Mouse (Mus musculus): ENCODE results near the gene Bcl11b. TPM values are rescaled to one million over a fixed set of nuclear protein-coding genes. Genes with fewer than 3 reads are reported as not detected.
A peak's percentile ranks its signal among the peaks of the same experiment; 100 is the strongest.

Bcl11b gene
- polyA plus RNA-seq, 1 experiment from 2014 or later, result 2.6 TPM

DNA sequence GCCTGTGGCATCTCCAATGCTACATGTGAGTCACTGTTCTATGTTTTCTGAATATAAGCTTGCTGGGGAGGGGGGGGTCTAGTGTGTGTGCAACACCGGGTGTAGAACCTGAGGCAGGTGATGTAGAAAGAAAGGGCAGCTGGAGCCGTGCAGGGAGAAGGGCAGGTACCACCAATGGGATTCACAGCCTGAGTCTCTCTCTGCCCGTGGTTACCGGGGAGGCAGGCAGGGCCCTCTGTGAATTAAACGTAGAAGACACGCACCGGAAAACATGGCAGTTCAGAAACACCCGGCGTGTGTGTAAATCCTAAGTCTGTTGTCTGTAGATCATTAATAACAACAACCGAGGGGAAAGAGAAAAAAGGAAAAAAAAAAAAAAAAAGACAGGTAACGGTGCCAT lies 12.2 kb downstream of the Bcl11b start:
- Histone ChIP-seq H3K27me3 (ENCODE audit: control insufficient read depth, insufficient read depth, low read length) (no peaks in the 10 kb centered on the region), H3K4me2 (ENCODE audit: low read depth, low read length) (no peak overlapping the region), H3K27ac (ENCODE audit: low read length) (no peak overlapping the region), H3K4me3 (replicated peaks; ENCODE audit: low read length) (no peak overlapping the region), H3K9ac (ENCODE audit: low read length) (no peak overlapping the region), H3K4me1 (ENCODE audit: control insufficient read depth, insufficient read depth, low read length) (0 out of 2 replicates have a peak, but pooled peaks cover 3% of the 10 kb centered on the region), H3K36me3 (ENCODE audit: control insufficient read depth, insufficient read depth, low read length) (no peaks in the 10 kb centered on the region), H3K9me3 (replicated peaks; ENCODE audit: control insufficient read depth, low read length) (no peaks in the 10 kb centered on the region)
- 66% methylated on average over 11 of the region's 11 CpGs for WGBS
- no peak for ATAC-seq (ENCODE audit: insufficient read depth, low FRiP score)

DNA sequence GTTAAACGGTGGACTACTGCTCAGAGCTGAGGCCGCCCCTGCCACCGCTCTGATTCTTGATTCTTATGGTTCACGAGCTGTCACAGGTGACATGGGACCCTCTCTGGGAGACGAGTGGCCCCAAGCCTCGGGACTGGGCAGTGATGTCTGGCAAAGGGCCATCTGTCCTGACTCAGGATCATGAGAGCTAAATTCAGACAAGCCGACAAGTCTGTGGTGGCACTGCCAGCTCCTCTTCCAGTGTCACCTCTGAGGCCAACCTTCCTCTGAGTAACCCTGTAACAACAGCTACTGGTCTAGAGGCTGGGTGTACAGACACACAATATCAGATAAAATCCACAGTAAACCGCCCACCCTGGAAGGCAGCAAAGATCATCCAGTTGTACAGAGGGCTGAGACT lies 20.2 kb downstream of the Bcl11b start:
- H3K36me3 ChIP-seq (ENCODE audit: control insufficient read depth, insufficient read depth, low read length), result no peaks in the 10 kb centered on the region
- H3K9ac ChIP-seq (ENCODE audit: low read length), result no peak overlapping the region
- H3K27me3 ChIP-seq (ENCODE audit: control insufficient read depth, insufficient read depth, low read length), result no peaks in the 10 kb centered on the region
- no peak for ATAC-seq (ENCODE audit: insufficient read depth, low FRiP score)
- H3K27ac ChIP-seq (ENCODE audit: low read length), result no peak overlapping the region
- peaks cover 16% of the 10 kb centered on the region for H3K4me1 ChIP-seq (ENCODE audit: control insufficient read depth, insufficient read depth, low read length)
- H3K9me3 ChIP-seq (replicated peaks; ENCODE audit: control insufficient read depth, low read length), result no peaks in the 10 kb centered on the region
- no peak overlapping the region for H3K4me2 ChIP-seq (ENCODE audit: low read depth, low read length)
- H3K4me3 ChIP-seq (replicated peaks; ENCODE audit: low read length), result no peak overlapping the region
- 77% methylated on average over 8 of the region's 8 CpGs for WGBS

DNA sequence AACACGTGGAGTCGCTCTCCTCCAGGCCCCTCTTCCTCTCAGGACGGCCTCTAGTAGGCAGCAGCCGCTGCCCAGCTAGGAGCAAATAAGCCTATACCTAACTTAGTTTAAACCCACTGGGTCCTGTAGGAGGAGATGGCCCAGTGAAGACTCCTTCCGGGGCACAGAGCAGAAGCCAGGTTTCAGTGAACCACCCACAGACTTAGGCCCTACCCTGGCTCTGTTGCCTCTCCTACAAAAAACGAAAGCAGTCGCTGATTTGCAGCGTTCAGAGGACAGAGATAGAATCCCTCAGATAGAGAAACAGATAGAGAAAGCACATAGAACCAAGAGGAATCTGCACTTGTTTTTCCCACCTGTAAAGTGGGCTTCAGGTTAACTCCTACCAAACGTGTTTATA lies 21.1 kb downstream of the Bcl11b start:
- 75% methylated on average over 9 of the region's 9 CpGs for WGBS
- Histone ChIP-seq H3K4me1 (ENCODE audit: control insufficient read depth, insufficient read depth, low read length) (peaks cover 24% of the 10 kb centered on the region), H3K4me2 (ENCODE audit: low read depth, low read length) (no peak overlapping the region), H3K36me3 (ENCODE audit: control insufficient read depth, insufficient read depth, low read length) (no peaks in the 10 kb centered on the region), H3K27ac (ENCODE audit: low read length) (no peak overlapping the region), H3K9ac (ENCODE audit: low read length) (no peak overlapping the region), H3K4me3 (replicated peaks; ENCODE audit: low read length) (no peak overlapping the region), H3K27me3 (ENCODE audit: control insufficient read depth, insufficient read depth, low read length) (no peaks in the 10 kb centered on the region), H3K9me3 (replicated peaks; ENCODE audit: control insufficient read depth, low read length) (no peaks in the 10 kb centered on the region)
- ATAC-seq (ENCODE audit: insufficient read depth, low FRiP score), result no peak

DNA sequence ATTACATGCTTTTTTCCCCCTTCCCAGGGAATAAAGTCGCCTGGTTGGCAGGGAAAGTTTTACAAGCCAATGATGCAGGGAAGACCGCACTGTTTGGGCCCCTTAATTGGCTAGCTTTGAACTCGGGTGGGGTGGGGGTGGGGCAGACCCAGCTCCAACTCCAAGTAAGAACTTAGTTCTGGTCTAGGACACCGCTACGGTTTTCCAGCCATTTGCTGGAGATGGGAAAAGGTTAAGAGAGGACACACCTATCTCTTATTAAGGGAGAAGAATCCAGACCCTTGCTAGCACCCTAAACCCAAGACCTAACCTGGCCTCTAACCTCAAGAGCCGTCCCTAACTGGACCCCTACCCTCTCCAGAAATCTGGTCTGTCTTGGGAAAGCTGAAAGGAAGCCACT lies 22.2 kb downstream of the Bcl11b start:
- Histone ChIP-seq H3K4me1 (ENCODE audit: control insufficient read depth, insufficient read depth, low read length) (peaks cover 32% of the 10 kb centered on the region), H3K27ac (ENCODE audit: low read length) (no peak overlapping the region), H3K4me3 (replicated peaks; ENCODE audit: low read length) (no peak overlapping the region), H3K9me3 (replicated peaks; ENCODE audit: control insufficient read depth, low read length) (no peaks in the 10 kb centered on the region), H3K27me3 (ENCODE audit: control insufficient read depth, insufficient read depth, low read length) (no peaks in the 10 kb centered on the region), H3K36me3 (ENCODE audit: control insufficient read depth, insufficient read depth, low read length) (no peaks in the 10 kb centered on the region), H3K4me2 (ENCODE audit: low read depth, low read length) (peak overlapping the region; percentile 96), H3K9ac (ENCODE audit: low read length) (no peak overlapping the region)
- no peak for ATAC-seq (ENCODE audit: insufficient read depth, low FRiP score)
- 64% methylated on average over 6 of the region's 6 CpGs for WGBS

DNA sequence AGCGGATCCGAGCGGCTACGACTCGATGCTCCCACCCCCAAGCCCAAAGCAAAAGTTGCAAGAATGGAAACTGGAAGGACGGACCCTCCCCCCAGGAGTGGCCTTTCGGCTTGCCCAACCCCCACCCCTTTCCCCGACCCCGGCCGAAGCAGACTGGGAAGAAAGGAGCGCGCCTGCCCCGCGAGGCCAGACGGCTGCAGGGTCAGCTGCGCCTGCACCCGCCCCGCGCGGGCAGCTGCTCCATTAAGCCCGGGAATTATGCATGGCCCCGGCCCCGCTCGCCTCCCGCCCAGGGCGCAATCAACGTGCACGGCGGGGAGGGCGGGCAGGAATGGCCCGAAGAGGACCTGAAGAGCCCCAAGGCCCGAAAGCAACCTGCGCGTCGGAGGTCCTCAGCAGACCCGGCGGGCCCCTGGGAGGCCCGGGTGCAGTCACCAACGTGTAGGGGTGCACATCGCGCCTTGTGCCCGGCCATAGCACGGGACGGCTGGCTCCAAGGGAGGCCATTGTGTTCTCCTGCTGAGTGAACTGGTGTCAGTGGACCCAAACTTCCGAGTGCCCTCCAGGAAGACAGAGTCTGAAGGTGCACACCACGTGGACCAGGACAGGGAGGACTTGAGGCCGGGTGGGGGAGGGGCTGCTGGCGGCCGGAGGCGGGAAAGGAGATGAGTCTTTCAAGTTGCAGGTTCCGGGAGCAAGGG lies 23.0 kb downstream of the Bcl11b start:
- H3K4me2 ChIP-seq (ENCODE audit: low read depth, low read length), result peak overlapping the region; percentile 96
- no peaks in the 10 kb centered on the region for H3K36me3 ChIP-seq (ENCODE audit: control insufficient read depth, insufficient read depth, low read length)
- H3K27ac ChIP-seq (ENCODE audit: low read length), result peak overlapping the region; percentile 60
- H3K27me3 ChIP-seq (ENCODE audit: control insufficient read depth, insufficient read depth, low read length), result no peaks in the 10 kb centered on the region
- peak; percentile 54 for ATAC-seq (ENCODE audit: insufficient read depth, low FRiP score)
- peaks cover 37% of the 10 kb centered on the region for H3K4me1 ChIP-seq (ENCODE audit: control insufficient read depth, insufficient read depth, low read length)
- 2% methylated on average over 51 of the region's 51 CpGs for WGBS
- H3K9me3 ChIP-seq (replicated peaks; ENCODE audit: control insufficient read depth, low read length), result no peaks in the 10 kb centered on the region
- H3K9ac ChIP-seq (ENCODE audit: low read length), result peak overlapping the region; percentile 74
- peak overlapping the region; percentile 51 for H3K4me3 ChIP-seq (replicated peaks; ENCODE audit: low read length)

DNA sequence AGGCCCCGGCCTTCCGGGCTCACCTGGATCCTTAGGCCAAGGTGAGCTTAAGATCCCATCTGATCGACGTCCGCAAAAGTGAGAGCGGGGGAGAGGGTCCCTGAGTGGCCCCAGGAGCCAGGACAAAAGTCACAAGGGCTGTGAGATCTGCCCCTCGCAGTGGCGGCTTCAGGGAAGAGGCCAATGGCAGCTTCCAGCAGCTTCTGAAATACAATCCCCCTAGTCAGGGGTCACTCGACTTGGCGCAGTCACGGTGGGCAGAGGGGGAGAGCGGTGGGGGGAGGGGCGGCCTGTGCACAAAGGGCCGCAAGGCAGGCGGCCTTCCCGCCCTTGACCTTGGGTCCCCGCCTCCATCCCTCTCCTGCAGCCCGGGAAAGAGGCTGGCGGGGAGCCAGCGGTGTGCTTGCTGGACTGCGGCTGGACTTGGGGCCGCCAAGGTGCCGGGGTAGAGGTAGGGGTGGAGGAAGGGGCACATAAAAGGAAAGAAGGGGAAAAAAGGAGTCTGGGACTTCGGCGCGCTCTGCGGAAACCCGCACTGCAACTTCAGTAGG lies 23.6 kb downstream of the Bcl11b start:
- no peaks in the 10 kb centered on the region for H3K9me3 ChIP-seq (replicated peaks; ENCODE audit: control insufficient read depth, low read length)
- WGBS, result 11% methylated on average over 28 of the region's 28 CpGs
- H3K4me1 ChIP-seq (ENCODE audit: control insufficient read depth, insufficient read depth, low read length), result peaks cover 37% of the 10 kb centered on the region
- peak overlapping the region; percentile 74 for H3K9ac ChIP-seq (ENCODE audit: low read length)
- peak overlapping the region; percentile 51 for H3K4me3 ChIP-seq (replicated peaks; ENCODE audit: low read length)
- peak; percentile 58; the same call in 1 of the 2 replicates for ATAC-seq (ENCODE audit: insufficient read depth, low FRiP score)
- H3K36me3 ChIP-seq (ENCODE audit: control insufficient read depth, insufficient read depth, low read length), result no peaks in the 10 kb centered on the region
- peak overlapping the region; percentile 60; the same call in 1 of the 2 replicates for H3K27ac ChIP-seq (ENCODE audit: low read length)
- no peaks in the 10 kb centered on the region for H3K27me3 ChIP-seq (ENCODE audit: control insufficient read depth, insufficient read depth, low read length)
- peak overlapping the region; percentile 96 for H3K4me2 ChIP-seq (ENCODE audit: low read depth, low read length)

DNA sequence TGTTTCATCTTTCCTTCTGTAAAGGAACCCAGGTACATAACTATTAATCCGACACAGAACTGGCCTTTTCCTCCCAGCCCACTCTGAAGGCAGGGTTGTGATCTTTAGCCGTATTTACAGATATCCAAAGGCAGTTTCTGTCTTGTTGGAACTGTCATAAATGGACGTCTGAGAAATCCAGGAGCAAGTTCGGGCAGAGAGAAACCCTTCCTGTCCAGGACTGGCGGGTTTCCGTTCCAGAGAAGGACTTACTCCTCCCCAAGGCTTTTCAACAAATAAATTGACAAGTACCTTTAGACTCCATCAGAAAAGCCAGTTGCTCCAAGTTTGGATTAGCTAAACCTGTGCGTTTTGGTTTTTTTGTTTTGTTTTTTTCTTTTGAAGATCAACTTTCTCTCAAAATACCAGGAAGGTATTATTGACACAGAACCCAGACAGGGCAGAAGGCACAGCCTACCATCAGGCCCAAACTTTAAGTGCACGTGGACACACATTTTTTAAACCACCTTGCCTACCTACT lies 24.6 kb downstream of the Bcl11b start:
- WGBS, result 66% methylated on average over 8 of the region's 8 CpGs
- Histone ChIP-seq H3K4me2 (ENCODE audit: low read depth, low read length) (no peak overlapping the region), H3K4me1 (ENCODE audit: control insufficient read depth, insufficient read depth, low read length) (peaks cover 37% of the 10 kb centered on the region), H3K4me3 (replicated peaks; ENCODE audit: low read length) (no peak overlapping the region), H3K27me3 (ENCODE audit: control insufficient read depth, insufficient read depth, low read length) (no peaks in the 10 kb centered on the region), H3K36me3 (ENCODE audit: control insufficient read depth, insufficient read depth, low read length) (no peaks in the 10 kb centered on the region), H3K9me3 (replicated peaks; ENCODE audit: control insufficient read depth, low read length) (no peaks in the 10 kb centered on the region), H3K27ac (ENCODE audit: low read length) (0 out of 2 replicates have a peak overlapping the region, but pooled peaks have one; percentile 16), H3K9ac (ENCODE audit: low read length) (no peak overlapping the region)
- no peak for ATAC-seq (ENCODE audit: insufficient read depth, low FRiP score)

DNA sequence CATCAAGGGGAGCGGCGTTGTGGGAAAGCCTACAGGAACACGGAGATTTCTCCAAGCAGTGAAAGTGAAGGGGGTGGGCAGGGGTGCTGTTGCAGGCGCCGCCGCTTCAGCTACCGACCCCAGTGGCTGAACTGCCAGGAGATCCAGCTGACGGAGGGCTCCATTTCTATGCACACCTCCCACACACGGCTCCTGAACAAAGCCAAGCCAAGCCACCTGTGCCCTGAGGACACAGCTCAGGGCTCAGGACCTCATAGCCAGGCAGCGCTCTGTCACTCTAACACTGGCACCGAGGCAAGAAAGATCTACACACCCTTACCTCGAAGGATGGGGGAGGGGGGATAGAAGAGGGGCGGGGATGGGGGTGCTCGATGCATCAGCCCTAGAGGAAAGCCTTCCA lies 25.3 kb downstream of the Bcl11b start:
- ATAC-seq (ENCODE audit: insufficient read depth, low FRiP score), result no peak
- Histone ChIP-seq H3K27ac (ENCODE audit: low read length) (no peak overlapping the region), H3K36me3 (ENCODE audit: control insufficient read depth, insufficient read depth, low read length) (no peaks in the 10 kb centered on the region), H3K4me3 (replicated peaks; ENCODE audit: low read length) (no peak overlapping the region), H3K4me1 (ENCODE audit: control insufficient read depth, insufficient read depth, low read length) (peaks cover 41% of the 10 kb centered on the region), H3K27me3 (ENCODE audit: control insufficient read depth, insufficient read depth, low read length) (no peaks in the 10 kb centered on the region), H3K4me2 (ENCODE audit: low read depth, low read length) (no peak overlapping the region), H3K9ac (ENCODE audit: low read length) (no peak overlapping the region), H3K9me3 (replicated peaks; ENCODE audit: control insufficient read depth, low read length) (no peaks in the 10 kb centered on the region)
- WGBS, result 38% methylated on average over 14 of the region's 14 CpGs

DNA sequence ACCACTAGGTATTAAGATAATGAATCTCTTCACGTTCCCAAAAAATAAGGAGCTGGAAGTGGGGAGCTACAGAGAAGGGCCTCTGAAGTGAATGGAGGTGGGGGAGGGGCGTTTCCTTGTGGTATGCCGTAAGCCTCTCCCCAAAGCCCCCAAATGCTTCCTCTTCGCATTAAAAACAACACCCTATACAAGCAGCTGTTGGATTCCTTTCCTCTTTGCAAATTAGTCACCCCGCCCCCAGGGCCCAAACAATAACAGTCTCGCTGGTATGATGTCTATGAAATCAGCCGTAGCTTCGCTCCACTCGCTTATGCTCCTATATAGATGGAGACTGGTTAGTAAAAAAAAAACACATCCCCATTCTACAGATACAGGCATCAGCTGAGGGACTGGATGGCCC lies 25.9 kb downstream of the Bcl11b start:
- H3K4me1 ChIP-seq (ENCODE audit: control insufficient read depth, insufficient read depth, low read length), result peaks cover 46% of the 10 kb centered on the region
- no peaks in the 10 kb centered on the region for H3K9me3 ChIP-seq (replicated peaks; ENCODE audit: control insufficient read depth, low read length)
- H3K4me2 ChIP-seq (ENCODE audit: low read depth, low read length), result no peak overlapping the region
- WGBS, result 37% methylated on average over 9 of the region's 9 CpGs
- H3K4me3 ChIP-seq (replicated peaks; ENCODE audit: low read length), result no peak overlapping the region
- no peaks in the 10 kb centered on the region for H3K27me3 ChIP-seq (ENCODE audit: control insufficient read depth, insufficient read depth, low read length)
- no peak overlapping the region for H3K27ac ChIP-seq (ENCODE audit: low read length)
- no peaks in the 10 kb centered on the region for H3K36me3 ChIP-seq (ENCODE audit: control insufficient read depth, insufficient read depth, low read length)
- no peak overlapping the region for H3K9ac ChIP-seq (ENCODE audit: low read length)
- ATAC-seq (ENCODE audit: insufficient read depth, low FRiP score), result no peak

Measured in stomach, embryonic 16.5 days (tissue).